Mouse (Mus musculus) thymus, adult 18-20 months (tissue): Measurements from ENCODE around the gene Bmp4.

Experiments
- DNase-seq, 2 experiments: peaks; one replicate each; pipeline ENCODE4 v3.0.0; 2022; ENCODE audit warnings: mixed read lengths in 2 of 2

The Bmp4 gene

GRCm38 (mm10) chr14:46390249-46390775, at the start of gene Bmp4:
Gene Bmp4, minus strand, starts transcription at chr14:46390669.
- DNase-seq, result no peak

- DNase-seq, result no peak
Observed at GRCm38 (mm10) chr14:46439461-46440048, 49.1 kb upstream of the Bmp4 start.

- no peak for DNase-seq
Observed at GRCm38 (mm10) chr14:46436471-46437090, 46.1 kb upstream of the Bmp4 start.

GRCm38 (mm10) chr14:46430231-46430630, 39.8 kb upstream of the Bmp4 start:
- no peak for DNase-seq

- DNase-seq, result no peak
Observed at GRCm38 (mm10) chr14:46427251-46427650, 36.8 kb upstream of the Bmp4 start.

GRCm38 (mm10) chr14:46421823-46422222, 31.4 kb upstream of the Bmp4 start:
- no peak for DNase-seq

GRCm38 (mm10) chr14:46419269-46419668, 28.8 kb upstream of the Bmp4 start:
- no peak for DNase-seq

GRCm38 (mm10) chr14:46418371-46419097, 28.1 kb upstream of the Bmp4 start:
- no peak for DNase-seq

- no peak for DNase-seq
Observed at GRCm38 (mm10) chr14:46412497-46413000, 22.1 kb upstream of the Bmp4 start.

- no peak for DNase-seq
Observed at GRCm38 (mm10) chr14:46410557-46411120, 20.2 kb upstream of the Bmp4 start.

GRCm38 (mm10) chr14:46409016-46409415, 18.5 kb upstream of the Bmp4 start:
- no peak for DNase-seq

- DNase-seq, result no peak
Observed at GRCm38 (mm10) chr14:46408319-46408718, 17.9 kb upstream of the Bmp4 start.

- DNase-seq, result no peak
Observed at GRCm38 (mm10) chr14:46399925-46400324, 9.5 kb upstream of the Bmp4 start.

- DNase-seq, result no peak
Observed at GRCm38 (mm10) chr14:46398091-46398695, 7.7 kb upstream of the Bmp4 start.

GRCm38 (mm10) chr14:46391621-46392170, 1.2 kb upstream of the Bmp4 start:
- DNase-seq, result no peak

GRCm38 (mm10) chr14:46389438-46390248, 826 bp downstream of the Bmp4 start:
- no peak for DNase-seq

- no peak for DNase-seq
Observed at GRCm38 (mm10) chr14:46388636-46389035, 1.8 kb downstream of the Bmp4 start.

- no peak for DNase-seq
Observed at GRCm38 (mm10) chr14:46387821-46388481, 2.5 kb downstream of the Bmp4 start.

GRCm38 (mm10) chr14:46387357-46387671, 3.2 kb downstream of the Bmp4 start:
- no peak for DNase-seq

- no peak for DNase-seq
Observed at GRCm38 (mm10) chr14:46386478-46387356, 3.8 kb downstream of the Bmp4 start.
